Mouse (Mus musculus) thymus, postnatal 0 days (tissue): ENCODE data around the gene Cnpy2. TPM values are rescaled to one million over a fixed set of nuclear protein-coding genes. Genes with fewer than 3 reads are reported as not detected.
"Not testable (repeated sequence)": the region's sequence is repeated elsewhere in the genome, so short reads cannot be mapped to it uniquely, and the experiment has no call there.

Experiments used
- DNase-seq: peaks from one replicate; pipeline ENCODE4 v3.0.0-alpha.2; 2015; ENCODE audit warnings: low spot score
- polyA plus RNA-seq: library from polyadenylated mRNA; unstranded; fragments of >200 nt; fragmentation: Nextera tagmentation; extraction: Ambion mirVana; gene quantifications from 2 replicates; pipeline ENCODE4 v1.2.1, GENCODE M21; 2015

The Cnpy2 gene
- polyA plus RNA-seq = 223 and 247 TPM in 2 replicates

- DNase-seq = peak; percentile 90
Measured at GRCm38 (mm10) chr10:128322141-128323108, at the start of gene Cnpy2. TSS of gene Cnpy2 (plus strand) at chr10:128322459.

GRCm38 (mm10) chr10:128272819-128273439, 49.3 kb upstream of the Cnpy2 start:
- DNase-seq = not testable (repeated sequence)

- DNase-seq = not testable (repeated sequence)
Measured at GRCm38 (mm10) chr10:128275374-128275773, 46.9 kb upstream of the Cnpy2 start.

GRCm38 (mm10) chr10:128278158-128278557, 44.1 kb upstream of the Cnpy2 start:
- no peak for DNase-seq

- no peak for DNase-seq
Measured at GRCm38 (mm10) chr10:128280943-128281342, 41.3 kb upstream of the Cnpy2 start.

- no peak for DNase-seq
Measured at GRCm38 (mm10) chr10:128281682-128282081, 40.6 kb upstream of the Cnpy2 start.

- no peak for DNase-seq
Measured at GRCm38 (mm10) chr10:128282886-128283450, 39.3 kb upstream of the Cnpy2 start.

GRCm38 (mm10) chr10:128283604-128284579, 38.4 kb upstream of the Cnpy2 start:
- peak; percentile 70 for DNase-seq

- not testable (repeated sequence) for DNase-seq
Measured at GRCm38 (mm10) chr10:128290594-128290993, 31.7 kb upstream of the Cnpy2 start.

GRCm38 (mm10) chr10:128296370-128297090, 25.7 kb upstream of the Cnpy2 start:
- no peak for DNase-seq

- no peak for DNase-seq
Measured at GRCm38 (mm10) chr10:128297221-128297620, 25.0 kb upstream of the Cnpy2 start.

GRCm38 (mm10) chr10:128297622-128298021, 24.6 kb upstream of the Cnpy2 start:
- DNase-seq = no peak

- DNase-seq = no peak
Measured at GRCm38 (mm10) chr10:128298243-128298642, 24.0 kb upstream of the Cnpy2 start.

- DNase-seq = no peak
Measured at GRCm38 (mm10) chr10:128298702-128299171, 23.5 kb upstream of the Cnpy2 start, which contains the start of gene Il23a. TSS of gene Il23a (minus strand) at chr10:128298752.

- no peak for DNase-seq
Measured at GRCm38 (mm10) chr10:128302357-128302756, 19.9 kb upstream of the Cnpy2 start.

- no peak for DNase-seq
Measured at GRCm38 (mm10) chr10:128302785-128303125, 19.5 kb upstream of the Cnpy2 start.

GRCm38 (mm10) chr10:128303126-128304021, 18.9 kb upstream of the Cnpy2 start, which contains the start of gene Pan2:
TSS of gene Pan2 (plus strand) at chr10:128303335.
- DNase-seq = peak; percentile 100

GRCm38 (mm10) chr10:128309654-128310053, 12.6 kb upstream of the Cnpy2 start:
- no peak for DNase-seq

GRCm38 (mm10) chr10:128310177-128310576, 12.1 kb upstream of the Cnpy2 start:
- no peak for DNase-seq
